Mouse (Mus musculus): ENCODE data around the gene Pgm2.

Pgm2 gene

DNA sequence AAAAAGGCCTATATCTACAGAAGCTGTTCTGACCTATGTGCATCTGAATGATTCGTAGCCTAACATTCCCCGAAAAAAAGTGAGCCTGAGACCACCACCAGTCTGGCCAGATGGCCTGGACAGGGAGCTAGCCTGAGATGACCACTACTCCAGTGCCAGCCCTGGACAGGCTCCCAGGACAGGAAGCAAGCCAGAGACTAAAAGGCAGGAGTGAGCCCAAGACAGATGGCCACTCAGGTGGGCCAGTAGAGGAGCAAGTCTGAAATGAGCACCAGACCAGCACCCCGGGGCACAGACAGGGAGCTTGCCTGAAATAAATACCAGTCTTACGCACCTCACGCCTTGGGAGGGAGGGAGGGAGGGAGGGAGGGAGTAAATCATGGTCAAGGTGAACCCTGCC is 51.6 kb downstream of the Pgm2 start:
- no peak for DNase-seq (ENCODE audit: low spot score)

DNA sequence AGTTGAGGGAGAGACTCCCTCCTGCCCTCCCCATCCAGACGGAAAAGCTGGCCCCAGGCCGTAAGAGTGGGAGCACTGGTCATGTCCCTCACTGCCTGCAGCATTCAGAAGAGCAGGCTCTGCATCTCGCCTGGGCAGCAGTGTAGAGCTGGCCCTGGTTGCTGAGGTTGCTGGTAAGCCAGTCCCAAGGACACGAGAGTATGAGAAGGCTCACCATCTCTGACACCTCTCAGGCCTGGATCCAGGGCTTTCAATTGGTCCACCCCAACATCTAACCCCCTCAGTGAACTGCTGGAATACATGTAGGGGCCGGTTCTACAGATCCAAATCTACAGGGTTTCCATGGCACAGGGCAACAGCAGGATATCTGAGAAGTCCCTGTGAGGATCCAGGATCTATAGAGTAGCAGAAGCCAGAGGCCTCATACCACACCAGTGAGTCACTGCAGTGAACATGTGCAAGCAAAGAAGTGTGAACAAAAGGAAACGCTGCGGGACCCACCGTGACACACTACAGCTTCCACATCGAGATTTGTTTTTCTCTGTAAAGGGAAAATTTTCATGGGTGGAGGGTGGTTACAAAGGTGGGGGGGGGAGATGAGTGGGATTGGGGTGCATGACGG is 53.7 kb downstream of the Pgm2 start:
- DNase-seq (ENCODE audit: low spot score): peak; percentile 62

DNA sequence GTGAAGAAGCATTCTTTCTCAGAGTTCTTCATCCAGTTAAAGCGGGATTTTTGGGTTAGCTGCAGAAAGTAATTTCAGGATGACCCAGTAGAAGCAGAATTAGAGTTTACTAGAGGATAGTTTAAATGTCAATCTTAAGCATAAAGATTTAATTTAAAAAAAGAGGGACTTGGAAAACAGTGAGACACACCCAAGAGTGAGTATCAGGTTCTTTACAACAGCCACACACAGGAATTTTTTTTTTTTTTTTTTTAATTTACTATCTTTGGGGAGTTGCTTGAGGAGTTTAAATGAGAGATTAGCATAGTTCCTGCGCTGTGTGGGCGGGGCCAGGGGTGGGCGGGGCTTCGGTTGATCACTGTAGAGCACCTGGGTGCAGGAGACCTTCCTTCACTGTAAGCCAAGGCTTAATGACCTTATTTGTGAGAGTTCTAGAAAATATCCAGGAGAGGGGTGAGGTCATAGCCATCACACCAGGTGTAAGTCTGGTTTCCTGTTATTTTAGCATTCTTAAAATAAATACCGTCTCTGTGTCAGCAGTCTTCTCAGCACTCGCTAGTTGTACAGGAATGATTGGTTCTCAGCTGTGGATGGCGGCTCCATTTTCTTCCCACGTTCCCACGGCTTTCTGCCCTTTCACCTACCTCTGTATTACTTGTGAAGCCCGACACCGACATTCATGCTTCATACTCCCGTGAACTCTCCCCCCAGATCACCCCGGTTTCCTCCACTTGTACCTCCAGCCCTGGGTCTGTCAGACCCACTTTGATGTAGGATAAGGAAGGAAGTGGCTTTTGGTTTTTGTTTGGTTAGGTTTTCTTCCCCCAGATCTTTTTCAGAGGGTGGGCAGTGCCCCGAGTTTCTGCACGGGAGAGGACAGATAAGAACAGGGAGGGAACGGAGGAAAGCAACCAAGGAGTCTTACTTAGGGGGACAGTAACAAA is 56.7 kb downstream of the Pgm2 start:
- no peak for DNase-seq (ENCODE audit: low spot score)

DNA sequence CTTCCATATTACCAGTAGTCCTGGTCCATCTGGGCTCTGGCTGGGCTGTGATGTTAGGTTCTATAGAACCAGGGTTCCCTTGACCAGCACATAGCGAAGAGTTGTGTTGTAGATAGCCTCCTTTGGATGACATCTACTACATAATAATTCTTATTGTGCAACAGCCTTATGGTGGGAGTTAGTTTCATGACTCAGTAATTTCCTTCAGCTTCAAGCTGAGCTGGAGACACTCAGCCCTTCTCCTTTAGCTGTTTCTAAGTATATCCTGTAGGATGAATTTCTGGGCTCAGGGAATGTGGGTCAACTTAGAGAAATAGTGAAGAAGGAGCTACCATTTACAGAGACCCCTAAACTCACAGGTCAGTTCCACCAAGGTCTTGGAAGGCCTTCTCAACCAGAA is 60.6 kb downstream of the Pgm2 start:
- DNase-seq (ENCODE audit: low spot score): no peak

DNA sequence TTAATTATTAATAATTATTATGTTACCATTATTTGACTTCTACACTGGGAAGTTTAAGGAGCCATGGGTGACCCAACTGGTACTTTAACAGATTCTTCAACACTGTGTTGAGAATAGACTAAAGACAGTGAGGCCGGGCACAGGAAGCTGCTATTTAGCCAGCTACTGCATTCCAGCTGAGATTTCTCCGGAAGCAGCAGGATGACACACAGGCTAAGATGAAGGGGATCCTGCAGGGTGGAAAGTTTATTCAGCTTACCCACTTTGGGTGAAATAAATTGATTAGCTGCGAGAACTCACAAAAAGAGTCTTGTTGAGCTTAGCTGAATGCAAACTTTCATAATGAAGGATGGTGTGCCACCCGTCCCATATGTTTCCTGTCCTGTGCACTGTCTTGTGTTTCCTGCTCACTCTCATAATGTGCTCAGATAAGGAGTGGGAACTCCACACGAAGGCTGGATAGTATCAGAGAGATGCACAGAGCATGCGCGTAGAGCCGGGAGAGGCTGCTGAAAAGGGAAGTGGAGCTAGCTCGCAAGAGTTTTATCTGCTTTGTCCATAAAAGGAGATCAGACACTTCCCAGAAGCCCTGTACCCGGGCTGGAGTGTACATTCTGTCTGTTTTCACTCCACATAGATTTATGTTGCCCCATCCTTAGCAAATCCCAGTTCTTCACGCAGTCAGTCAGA is 63.3 kb downstream of the Pgm2 start, which contains the start of gene Tbc1d1:
Gene Tbc1d1, plus strand, starts transcription at position 445 of the 690 bp plus-strand sequence.
- peak; percentile 69 for DNase-seq (ENCODE audit: low spot score)

DNA sequence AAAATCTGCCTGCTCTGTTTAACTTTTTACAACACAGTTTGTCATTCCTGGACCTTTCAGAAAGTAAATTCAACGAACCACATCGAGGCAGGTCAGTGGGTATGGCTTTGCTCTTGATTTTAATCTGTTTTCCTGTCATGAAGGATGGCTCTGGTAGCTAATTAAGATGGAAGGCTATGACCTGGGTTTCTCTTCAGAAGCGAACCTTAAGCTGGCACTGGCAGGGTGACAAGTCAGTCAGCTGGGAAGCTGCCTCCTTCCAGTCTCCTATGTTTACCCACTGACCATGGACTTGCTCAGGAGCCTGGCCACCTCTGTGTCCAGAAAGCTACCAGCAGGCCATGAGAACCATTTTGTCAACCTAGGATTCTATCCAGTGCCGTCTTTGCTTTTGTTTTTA is 63.8 kb downstream of the Pgm2 start:
- DNase-seq (ENCODE audit: low spot score): peak; percentile 17

DNA sequence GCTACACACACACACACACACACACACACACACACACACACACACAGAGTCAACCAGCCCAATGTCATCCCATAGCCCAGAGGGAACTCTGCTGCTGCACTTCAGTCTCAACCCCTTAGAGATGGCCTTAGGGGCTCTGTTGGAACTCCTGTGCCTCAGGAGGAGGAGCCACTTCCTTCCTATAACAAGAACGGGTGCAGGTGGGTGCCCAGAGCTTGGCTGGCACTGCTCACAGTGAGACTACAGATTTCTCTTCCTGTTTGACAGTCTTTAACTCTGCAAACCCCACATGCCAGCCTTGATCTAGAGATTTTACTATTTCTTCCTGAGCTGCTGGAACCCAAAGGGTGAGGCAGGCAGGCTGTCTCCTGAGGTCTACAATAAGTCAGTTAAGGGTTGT is 65.2 kb downstream of the Pgm2 start:
- DNase-seq (ENCODE audit: low spot score): no peak

DNA sequence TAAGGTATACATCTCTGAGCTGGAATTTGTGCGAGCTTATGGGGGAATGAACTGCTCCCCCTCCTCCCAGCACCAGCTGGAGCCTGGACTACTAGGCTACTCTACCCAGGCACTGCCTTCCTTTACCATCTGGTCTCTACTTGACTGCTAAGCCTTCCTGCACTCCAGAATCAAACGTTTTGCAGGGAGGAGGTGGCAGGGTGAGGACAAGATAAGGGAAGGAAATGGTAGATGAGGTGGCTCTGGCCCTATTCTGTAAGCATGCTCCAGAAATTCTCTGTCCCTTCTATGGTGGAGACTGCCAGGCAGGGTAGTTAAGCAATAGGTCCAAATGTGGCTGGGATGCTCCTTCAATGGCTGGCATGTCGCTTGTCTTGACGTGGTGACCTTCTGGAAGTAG is 65.8 kb downstream of the Pgm2 start:
- no peak for DNase-seq (ENCODE audit: low spot score)

DNA sequence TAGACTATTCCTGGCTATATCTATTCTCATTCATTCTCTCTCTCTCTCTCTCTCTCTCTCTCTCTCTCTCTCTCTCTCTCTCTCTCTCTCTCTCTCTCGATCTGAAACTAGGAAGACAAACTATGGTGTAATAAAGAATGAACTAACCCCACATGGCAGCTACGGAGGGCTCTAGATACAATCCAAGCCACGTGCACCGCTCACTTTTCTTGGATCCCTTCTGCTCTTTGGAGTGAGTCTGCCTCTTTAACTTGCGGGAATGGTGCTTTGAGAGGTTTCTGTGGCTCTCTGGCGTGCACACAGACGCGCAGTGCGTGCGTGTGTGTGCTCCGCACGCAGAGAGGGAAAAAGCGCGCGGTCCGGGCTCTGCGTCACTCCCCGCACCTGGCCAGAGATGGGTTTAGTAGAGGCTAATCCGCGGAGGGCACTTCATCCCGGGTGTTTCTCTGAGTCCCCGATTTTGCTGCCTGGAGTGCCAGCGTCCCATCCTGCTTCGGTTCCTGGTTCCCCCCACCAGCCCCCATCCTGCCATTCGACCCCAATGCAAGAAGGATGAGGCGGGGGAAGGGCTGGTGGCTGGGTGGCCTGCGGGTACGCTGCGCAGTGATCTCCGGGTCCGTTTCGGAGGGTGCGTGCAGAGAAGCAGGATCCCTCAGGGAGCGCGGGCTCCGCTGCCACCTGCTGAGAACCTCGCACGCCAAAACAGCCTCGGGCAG is 66.5 kb downstream of the Pgm2 start:
- no peak for DNase-seq (ENCODE audit: low spot score)

DNA sequence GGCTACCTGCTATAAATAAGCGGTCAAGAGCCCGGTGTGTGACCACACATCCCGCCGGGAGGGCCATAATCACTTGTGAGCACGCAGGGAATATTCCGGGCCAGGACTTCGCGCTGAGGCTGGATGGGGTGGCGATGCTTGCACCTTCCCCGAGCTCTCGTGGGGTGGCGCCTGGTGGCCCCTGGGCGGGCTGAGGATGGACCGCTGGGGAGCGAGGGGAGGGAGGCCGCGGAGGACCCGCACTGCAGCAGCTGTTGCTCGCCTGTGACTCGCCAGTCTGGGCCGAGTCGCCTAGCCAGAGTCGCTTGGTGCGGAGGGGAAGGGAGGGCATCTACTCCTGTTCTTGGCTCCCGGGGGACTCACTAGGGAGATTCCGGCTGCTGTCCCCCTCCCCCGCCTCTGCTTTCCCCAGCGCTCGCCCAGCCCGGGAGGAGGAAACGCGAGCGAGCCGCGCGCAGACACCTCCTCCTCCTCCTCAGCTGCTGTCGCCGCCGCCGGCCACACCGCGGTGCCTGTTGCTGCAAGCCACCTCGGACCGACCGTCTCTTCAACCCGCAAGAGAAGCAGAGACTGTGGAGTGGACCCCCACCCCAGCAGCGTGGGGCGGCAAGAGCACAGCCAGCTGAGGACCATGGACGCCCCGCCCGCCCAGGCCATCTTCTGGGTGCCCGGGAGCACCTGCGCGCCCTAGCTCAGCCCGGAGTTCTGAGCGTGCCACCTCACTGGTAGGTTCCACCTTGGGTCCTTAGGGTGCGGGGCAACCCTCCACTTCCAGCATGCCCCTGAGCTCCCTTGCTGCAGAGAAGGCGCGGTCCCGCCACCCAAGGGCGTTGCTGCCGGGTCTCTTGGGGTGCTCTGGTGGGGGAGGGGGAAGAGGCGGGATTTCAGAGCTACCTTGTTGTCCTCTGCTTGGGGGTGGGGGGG is 67.3 kb downstream of the Pgm2 start:
- DNase-seq (ENCODE audit: low spot score): peak; percentile 65

DNA sequence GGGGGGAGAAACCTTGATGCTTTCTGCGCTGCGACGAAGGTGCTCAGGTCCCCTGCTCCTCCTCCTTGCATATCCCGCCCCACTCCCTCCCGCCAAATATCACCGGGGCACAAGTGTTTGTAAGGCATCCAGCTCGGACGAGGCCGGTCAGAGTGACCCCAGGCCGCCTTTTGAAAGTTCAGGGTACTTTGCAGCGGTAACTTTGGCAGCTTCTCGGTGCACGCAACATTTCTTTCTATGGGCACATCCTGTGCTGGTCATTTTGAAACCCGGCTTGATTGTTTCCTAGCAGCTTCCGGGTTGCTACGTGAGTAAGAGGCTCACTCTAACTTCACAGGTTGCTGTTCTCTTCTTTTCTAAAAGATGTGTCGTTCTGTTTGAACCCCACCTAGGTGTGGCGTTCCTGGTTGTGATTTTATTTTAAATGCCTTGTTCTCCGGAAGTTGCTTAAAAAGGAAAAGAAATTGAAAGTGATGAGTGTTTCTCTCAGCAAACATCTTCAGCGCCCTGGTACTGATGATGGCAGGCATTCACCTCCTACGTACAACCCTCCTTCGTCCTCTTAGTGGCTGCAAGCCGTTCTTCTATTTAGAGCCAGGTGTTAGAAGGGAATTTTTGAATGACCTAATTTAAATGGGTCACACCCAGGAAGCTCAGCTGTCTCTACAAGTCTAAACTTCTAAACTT is 68.1 kb downstream of the Pgm2 start:
- DNase-seq (ENCODE audit: low spot score): peak; percentile 20

DNA sequence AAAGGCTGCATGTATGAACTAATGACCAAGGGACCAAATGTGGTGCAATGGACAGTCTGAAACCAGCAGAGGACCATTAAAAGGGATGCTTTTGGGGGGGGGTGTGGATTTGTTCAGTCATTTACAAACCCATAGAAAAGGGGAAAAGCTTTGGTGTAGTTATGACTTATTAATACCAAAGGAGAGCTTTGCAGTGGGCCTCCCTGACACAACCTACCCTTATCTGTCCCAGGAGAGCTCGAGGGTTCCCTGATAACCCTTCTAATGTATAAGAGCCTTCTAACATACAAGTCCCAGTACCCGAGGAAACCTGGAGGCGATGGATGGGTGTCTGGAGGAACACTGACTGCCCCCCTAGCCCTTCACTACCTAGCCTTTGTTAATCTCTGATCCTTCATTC is 69.2 kb downstream of the Pgm2 start:
- no peak for DNase-seq (ENCODE audit: low spot score)

DNA sequence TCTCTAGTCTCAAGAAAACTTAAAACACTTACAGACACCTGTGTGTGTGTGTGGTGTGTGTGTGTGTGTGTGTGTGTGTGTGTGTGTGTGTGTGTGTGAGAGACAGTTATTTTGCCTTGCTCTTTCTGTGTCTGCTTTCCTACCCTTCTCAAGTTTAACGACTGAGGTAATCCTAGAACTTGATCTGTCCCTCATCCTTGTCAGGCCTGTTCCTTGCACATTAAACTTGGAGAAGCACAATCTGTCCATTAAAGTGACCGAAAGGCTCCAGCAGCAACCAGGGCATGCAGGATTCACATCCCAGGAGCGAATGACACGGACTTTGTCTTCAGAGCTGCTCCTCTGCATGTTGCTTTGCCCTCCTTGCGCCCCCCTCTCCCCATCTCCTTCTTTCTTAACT is 69.8 kb downstream of the Pgm2 start:
- no peak for DNase-seq (ENCODE audit: low spot score)

DNA sequence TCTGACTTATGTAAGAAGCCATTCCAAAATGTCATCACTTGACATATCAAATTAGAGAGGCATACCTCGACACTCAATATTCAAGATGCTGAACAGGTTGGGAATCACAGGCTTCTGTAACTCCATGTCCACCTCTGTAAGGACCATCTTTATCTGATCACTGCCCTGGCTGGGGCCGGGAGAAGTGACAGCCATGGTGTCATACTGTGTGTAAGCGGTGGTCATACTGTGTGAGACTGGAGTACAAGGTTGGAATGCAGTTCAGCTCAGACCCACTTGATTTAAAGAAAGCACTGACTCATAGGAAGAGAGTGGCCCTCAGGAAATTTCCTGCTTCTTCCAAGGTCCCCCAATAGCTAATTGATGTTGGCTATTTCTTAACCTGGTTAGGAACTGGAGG is 71.7 kb downstream of the Pgm2 start:
- DNase-seq (ENCODE audit: low spot score): no peak

DNA sequence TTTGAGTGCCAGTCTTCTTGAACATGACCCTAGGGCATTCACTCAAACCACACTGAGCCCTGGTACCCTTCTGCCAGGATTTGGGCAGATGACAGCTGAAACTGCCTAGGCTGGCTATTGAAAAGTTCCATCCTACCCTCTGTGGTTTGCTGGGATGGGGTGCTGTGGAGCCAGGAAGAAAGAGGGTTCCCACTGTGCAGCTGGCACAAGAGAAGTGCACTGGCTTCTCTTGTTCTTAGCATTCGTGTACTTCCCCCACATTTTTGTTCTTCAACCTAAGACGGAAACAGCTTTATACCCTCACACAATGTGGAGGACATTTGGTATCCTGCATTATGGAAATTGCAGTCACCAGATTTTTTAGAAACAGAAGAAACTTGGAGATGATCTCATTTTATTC is 73.1 kb downstream of the Pgm2 start:
- DNase-seq (ENCODE audit: low spot score): no peak

DNA sequence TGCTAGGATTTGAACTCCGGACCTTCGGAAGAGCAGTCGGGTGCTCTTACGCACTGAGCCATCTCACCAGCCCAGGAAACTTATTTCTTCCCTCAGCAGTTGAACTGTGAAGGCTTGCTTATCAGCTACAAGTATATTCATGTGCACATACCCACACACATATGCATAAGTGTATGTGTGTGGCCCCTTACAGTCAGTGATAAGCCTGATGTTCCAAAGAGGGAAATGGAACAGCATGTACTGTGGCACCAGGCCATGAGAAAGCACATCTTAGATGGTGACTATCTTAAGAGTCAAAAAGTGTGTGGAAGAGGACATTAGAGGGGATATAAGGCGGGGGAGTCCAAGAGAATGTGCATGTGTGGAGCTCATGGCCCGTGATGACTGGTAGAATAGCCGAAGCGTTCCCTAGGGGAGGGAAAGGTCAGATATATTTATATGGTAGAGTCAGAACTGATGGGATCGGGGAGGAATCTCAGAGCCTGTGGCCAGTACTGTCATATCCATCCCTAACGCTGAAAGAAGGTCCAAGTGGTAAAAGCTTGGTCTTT is 76.3 kb downstream of the Pgm2 start:
- DNase-seq (ENCODE audit: low spot score): no peak

DNA sequence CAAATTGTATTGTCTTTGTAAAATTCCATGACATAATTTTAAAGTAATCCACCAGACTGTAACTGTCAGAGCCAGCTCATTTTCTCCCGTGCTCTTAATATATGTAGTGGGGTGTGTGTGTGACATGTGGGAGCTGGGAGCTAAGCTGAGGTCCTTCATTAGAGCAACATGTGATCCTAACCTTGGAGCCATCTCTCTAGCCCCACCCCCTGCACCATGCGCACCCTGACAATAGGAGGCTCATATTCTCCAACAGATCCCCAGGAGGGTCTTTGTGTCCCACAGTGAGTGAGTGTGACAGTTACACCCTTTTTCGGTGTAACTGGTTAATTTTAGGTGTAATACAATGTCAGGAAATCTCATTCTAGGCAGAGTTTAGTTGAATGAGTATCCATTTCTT is 80.1 kb downstream of the Pgm2 start:
- DNase-seq (ENCODE audit: low spot score): no peak

DNA sequence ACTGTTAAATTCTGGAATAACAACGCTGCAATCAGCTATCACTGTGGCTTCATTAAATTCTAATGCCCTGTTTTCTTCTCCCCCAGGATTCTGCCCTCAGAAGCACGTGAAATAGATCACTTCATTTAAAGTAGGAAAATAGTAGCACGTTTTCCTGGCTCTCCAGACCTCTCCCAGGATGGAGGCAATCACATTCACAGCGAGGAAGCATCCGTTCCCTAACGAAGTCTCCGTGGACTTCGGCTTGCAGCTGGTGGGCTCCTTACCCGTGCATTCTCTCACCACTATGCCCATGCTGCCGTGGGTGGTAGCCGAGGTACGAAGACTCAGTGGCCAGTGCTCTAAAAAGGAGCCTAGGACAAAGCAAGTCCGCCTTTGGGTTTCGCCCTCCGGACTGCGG is 80.6 kb downstream of the Pgm2 start:
- DNase-seq (ENCODE audit: low spot score): no peak

DNA sequence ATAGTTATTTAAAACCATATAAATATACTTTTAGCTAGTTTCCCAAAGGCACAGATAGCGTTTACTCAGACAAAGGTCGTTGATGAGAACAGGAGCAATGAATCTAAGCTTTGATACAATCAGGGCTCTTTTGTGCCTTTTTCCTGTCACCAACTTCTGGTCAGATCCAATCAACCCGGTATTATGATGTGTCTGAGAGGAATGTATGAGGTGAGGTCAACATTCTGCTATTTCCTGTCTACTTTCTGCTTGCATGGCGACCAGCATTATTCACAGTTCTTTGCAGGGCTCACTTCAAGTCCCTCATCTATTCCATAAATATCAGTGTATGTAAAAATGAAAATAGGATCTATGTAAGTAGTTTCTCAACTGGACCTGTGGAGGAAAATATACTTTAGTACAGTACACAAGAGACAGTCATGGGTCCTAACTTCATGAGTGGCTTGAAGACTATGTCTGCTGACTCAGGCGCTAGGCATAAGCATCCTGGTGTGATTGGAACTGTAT is 81.7 kb downstream of the Pgm2 start:
- no peak for DNase-seq (ENCODE audit: low spot score)
